Mouse (Mus musculus) layer of hippocampus, postnatal 36 days (tissue): ENCODE measurements around the gene Atp6v1g2. TPM values are rescaled to one million over a fixed set of nuclear protein-coding genes. Genes with fewer than 3 reads are reported as not detected.

ENCODE experiments used
- microRNA-seq, 2 experiments: library from miRNA; unstranded; fragments of <30 nt; microRNA quantifications; one replicate each; pipeline ENCODE4 v1.2.0; 2021
- total RNA-seq, 2 experiments: library from RNA; stranded (reverse); gene quantifications; 2 replicates each; pipeline ENCODE4 v1.2.3; 2021

Atp6v1g2 gene
- total RNA-seq, 2 experiments from 2014 or later, result 602 to 647 TPM

Small RNA genes lying within 50 kb of the gene (microRNA-seq; reads per million reads assigned to microRNA genes)
- gene Mir6973a (0 reads per million in 2 experiments), gene Mir6974 (0.63 to 0.90 reads per million in 2 experiments), gene Mir6975 (0 to 0.42 reads per million in 2 experiments), gene Mir8094 (0 reads per million in 2 experiments)

Other genes with a start within 250 kb of the Atp6v1g2 start
- 10 to 100 TPM; 45.1 to 50.1 TPM for gene Vars, start 232.7 kb upstream of the Atp6v1g2 start, total RNA-seq
- gene Vwa7, start 217.1 kb upstream of the Atp6v1g2 start, total RNA-seq, result under 1 TPM; 0.22 to 0.33 TPM
- under 1 TPM; 0.62 to 0.94 TPM for gene Sapcd1, start 205.6 kb upstream of the Atp6v1g2 start, total RNA-seq
- gene Msh5, start 186.9 kb upstream of the Atp6v1g2 start, total RNA-seq, result under 1 TPM; 0.62 to 0.73 TPM
- 10 to 100 TPM in 1 of 2 experiments, 1 to 10 TPM in 1; 6.7 to 11.5 TPM for gene Clic1, start 183.7 kb upstream of the Atp6v1g2 start, total RNA-seq
- gene Ddah2, start 174.6 kb upstream of the Atp6v1g2 start, total RNA-seq, result 10 to 100 TPM; 16.0 to 18.0 TPM
- not detected for gene Ly6g6c, start 168.3 kb upstream of the Atp6v1g2 start, total RNA-seq
- not detected for gene Mpig6b, start 167.5 kb upstream of the Atp6v1g2 start, total RNA-seq
- gene Ly6g6e, start 156.8 kb upstream of the Atp6v1g2 start, total RNA-seq, result 1 to 10 TPM; 3.6 to 5.4 TPM
- 1 to 10 TPM in 1 of 2 experiments, under 1 TPM in 1; 0.99 to 2.1 TPM for gene Ly6g6d, start 155.6 kb upstream of the Atp6v1g2 start, total RNA-seq
- not detected for gene Ly6g6f, start 148.1 kb upstream of the Atp6v1g2 start, total RNA-seq
- 100 to 1,000 TPM; 101 to 102 TPM for gene Abhd16a, start 144.4 kb upstream of the Atp6v1g2 start, total RNA-seq
- gene Ly6g5c, start 125.4 kb upstream of the Atp6v1g2 start, total RNA-seq, result not detected
- gene Ly6g5b, start 118.2 kb upstream of the Atp6v1g2 start, total RNA-seq, result under 1 TPM in 1 of 2 experiments, not detected in 1; 0.70 TPM
- gene Gpank1, start 112.2 kb upstream of the Atp6v1g2 start, total RNA-seq, result 10 to 100 TPM; 13.0 to 15.2 TPM
- gene Csnk2b, start 111.6 kb upstream of the Atp6v1g2 start, total RNA-seq, result 100 to 1,000 TPM; 169 to 176 TPM
- 10 to 100 TPM; 25.6 to 29.3 TPM for gene D17H6S53E, start 107.3 kb upstream of the Atp6v1g2 start, total RNA-seq
- not detected for gene Apom, start 101.6 kb upstream of the Atp6v1g2 start, total RNA-seq
- 100 to 1,000 TPM; 304 to 319 TPM for gene Bag6, start 98.5 kb upstream of the Atp6v1g2 start, total RNA-seq
- 100 to 1,000 TPM; 315 to 340 TPM for gene Prrc2a, start 68.8 kb upstream of the Atp6v1g2 start, total RNA-seq
- gene Aif1, start 57.6 kb upstream of the Atp6v1g2 start, total RNA-seq, result 10 to 100 TPM; 10.1 to 10.9 TPM
- 1 to 10 TPM; 7.1 to 7.7 TPM for gene Lst1, start 45.2 kb upstream of the Atp6v1g2 start, total RNA-seq
- gene Ltb, start 39.2 kb upstream of the Atp6v1g2 start, total RNA-seq, result under 1 TPM in 1 of 2 experiments, not detected in 1; 0.30 TPM
- not detected for gene Tnf, start 31.7 kb upstream of the Atp6v1g2 start, total RNA-seq
- under 1 TPM; 0.28 to 0.42 TPM for gene Lta, start 28.3 kb upstream of the Atp6v1g2 start, total RNA-seq
- gene Gm16181, start 12.8 kb upstream of the Atp6v1g2 start, total RNA-seq, result not detected
- gene Nfkbil1, start 2.1 kb downstream of the Atp6v1g2 start, total RNA-seq, result 10 to 100 TPM; 13.3 to 13.6 TPM
- gene Ddx39b, start 8.1 kb downstream of the Atp6v1g2 start, total RNA-seq, result 100 to 1,000 TPM; 220 to 232 TPM
- gene H2-D1, start 29.1 kb downstream of the Atp6v1g2 start, total RNA-seq, result 10 to 100 TPM; 13.4 to 18.0 TPM
- under 1 TPM in 1 of 2 experiments, not detected in 1; 0.20 TPM for gene H2-Q1, start 86.7 kb downstream of the Atp6v1g2 start, total RNA-seq
- under 1 TPM in 1 of 2 experiments, not detected in 1; 0.37 TPM for gene H2-Q2, start 108.6 kb downstream of the Atp6v1g2 start, total RNA-seq
- 1 to 10 TPM; 1.3 to 2.5 TPM for gene H2-Q4, start 146.0 kb downstream of the Atp6v1g2 start, total RNA-seq
- gene H2-Q6, start 191.2 kb downstream of the Atp6v1g2 start, total RNA-seq, result not detected
- gene H2-Q7, start 205.5 kb downstream of the Atp6v1g2 start, total RNA-seq, result under 1 TPM; 0.65 to 0.88 TPM
- under 1 TPM in 1 of 2 experiments, not detected in 1; 0.15 TPM for gene H2-Q10, start 236.4 kb downstream of the Atp6v1g2 start, total RNA-seq